Mouse (Mus musculus) heart, adult 2 months (tissue): ENCODE data around the gene Myzap.

Experiments
- CTCF ChIP-seq: fragments of 200-600 bp; IDR thresholded peaks from 2 replicates; pipeline ENCODE4 v1.8.1; 2022; ENCODE audit warnings: antibody characterized with exemption, mild to moderate bottlenecking, moderate library complexity
- EP300 ChIP-seq: fragments of 200-500 bp; IDR thresholded peaks from 2 replicates; pipeline ENCODE4 v1.6.1; 2011; ENCODE audit warnings: low read depth, low read length, control low read depth; ENCODE audit not compliant: insufficient read depth
- POLR2A ChIP-seq: fragments of 200-500 bp; IDR thresholded peaks from 2 replicates; pipeline ENCODE4 v1.6.1; 2011; ENCODE audit warnings: mild to moderate bottlenecking, low read depth, low read length, control low read depth; ENCODE audit not compliant: insufficient read depth

DNA sequence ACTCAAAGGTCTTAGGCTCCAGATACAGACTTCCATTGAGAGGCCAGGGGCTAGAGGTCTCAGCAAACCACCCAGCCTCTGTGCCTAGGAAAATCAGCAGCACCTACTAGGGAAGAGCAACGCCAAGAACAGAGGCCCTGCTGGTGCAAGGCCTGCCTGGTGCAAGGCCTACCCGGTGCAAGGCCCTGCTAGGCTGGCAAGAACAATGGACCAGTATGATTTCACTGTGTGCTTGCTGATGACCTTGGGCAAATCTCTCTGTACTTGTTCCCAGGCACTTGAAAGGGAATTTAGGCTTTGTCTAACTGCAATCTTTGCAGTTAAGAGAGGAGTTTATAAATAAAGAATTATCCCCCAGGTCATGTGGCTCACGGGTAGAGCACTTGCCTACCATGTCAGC is 30.4 kb upstream of the Myzap start:
- TF ChIP-seq POLR2A (no peak), CTCF (no peak), EP300 (no peak)
